Mouse (Mus musculus): Measurements from ENCODE around the gene Dagla.

Dagla gene

DNA sequence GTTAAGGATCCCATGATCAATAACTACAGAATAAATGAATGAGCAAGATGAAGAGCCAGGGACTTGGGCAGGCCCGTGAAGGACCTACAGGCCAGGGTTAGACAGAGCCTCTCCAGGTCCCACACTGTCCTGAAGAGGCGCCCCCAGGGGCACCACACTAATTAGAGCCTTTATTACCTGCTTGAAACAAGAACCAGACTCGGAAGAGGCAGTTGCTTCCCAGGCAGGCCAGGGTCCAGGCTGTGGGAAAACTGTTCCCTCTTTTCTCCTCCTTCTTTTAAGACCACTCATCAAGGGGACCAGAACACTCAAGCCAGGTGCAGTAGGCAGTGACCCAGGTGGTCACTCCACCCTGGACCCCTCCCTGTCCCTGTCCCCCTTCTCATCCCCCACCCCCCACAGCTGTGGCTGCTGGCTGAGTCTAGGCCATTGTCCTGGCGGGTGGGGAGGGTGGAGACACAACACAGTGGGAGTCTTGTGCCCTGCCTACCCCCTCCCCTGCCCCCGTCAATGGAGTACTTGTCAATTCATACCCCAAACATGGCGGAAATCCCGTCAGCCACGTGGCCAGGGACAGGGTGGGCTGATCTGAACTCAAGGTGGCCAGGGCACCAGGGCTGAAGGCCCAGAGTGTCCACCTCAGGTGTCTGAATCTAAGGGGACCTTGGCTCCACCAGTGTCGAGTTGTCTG is 72.2 kb downstream of the Dagla start:
- no peak for DNase-seq

DNA sequence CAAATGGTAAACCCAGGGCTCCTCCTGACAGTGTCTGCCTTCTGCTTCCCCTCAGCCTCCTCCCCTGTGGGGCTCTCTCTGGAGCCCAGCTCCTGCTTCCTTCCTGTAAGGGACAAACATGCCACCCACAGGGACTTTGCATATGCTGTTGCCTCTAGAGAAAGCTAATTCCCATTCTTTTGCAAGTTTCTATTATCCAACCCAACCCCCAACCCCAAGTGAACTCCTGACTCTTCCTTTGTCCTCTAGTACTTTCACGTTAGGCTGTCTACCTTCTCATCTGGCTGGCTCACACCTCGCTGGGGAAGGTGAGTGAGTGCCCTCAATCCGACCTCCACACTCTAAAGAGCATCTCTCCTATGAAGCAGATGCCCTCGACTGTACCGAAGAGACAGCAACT is 72.8 kb downstream of the Dagla start:
- no peak for DNase-seq

DNA sequence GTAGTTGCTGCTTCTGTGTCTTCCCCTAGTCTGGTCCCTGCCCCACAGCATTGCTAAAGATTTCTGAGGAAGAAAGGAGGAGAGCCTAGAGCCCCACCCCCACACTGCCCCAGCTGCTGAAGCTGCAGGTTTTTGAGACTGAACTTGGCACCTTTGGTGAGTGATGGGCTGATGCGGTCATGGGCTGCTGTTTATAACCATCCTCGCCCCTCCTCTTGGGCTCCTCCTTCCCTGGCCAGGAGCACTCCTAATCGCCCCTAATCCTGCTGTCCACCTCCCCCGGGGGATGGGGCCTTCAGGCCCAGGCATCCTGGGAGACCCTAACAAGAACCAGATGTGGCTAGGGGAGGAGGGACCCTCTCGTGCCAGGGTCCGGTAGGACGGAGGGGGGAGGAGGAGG is 73.7 kb downstream of the Dagla start:
- DNase-seq: peak; percentile 50

DNA sequence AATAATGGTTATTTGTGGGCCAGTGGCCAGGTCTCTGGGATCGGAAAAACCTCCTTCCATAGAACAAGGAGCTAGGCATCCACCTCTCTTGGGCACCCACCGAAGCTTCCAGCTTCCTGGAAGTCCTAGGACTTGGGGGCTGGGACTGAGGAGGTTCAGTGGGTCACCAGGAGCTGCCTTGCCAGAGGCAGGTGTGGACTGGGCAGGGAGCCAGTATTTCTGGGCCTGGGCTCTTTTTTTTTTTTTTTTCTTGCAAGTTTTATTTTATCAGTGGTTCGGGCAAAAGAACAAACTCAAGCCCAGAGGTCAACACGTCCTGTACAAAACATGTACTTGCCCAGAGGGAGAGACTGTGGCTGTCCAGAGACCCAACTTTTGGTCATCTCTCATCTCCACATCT is 78.9 kb downstream of the Dagla start:
- DNase-seq: peak; percentile 40

DNA sequence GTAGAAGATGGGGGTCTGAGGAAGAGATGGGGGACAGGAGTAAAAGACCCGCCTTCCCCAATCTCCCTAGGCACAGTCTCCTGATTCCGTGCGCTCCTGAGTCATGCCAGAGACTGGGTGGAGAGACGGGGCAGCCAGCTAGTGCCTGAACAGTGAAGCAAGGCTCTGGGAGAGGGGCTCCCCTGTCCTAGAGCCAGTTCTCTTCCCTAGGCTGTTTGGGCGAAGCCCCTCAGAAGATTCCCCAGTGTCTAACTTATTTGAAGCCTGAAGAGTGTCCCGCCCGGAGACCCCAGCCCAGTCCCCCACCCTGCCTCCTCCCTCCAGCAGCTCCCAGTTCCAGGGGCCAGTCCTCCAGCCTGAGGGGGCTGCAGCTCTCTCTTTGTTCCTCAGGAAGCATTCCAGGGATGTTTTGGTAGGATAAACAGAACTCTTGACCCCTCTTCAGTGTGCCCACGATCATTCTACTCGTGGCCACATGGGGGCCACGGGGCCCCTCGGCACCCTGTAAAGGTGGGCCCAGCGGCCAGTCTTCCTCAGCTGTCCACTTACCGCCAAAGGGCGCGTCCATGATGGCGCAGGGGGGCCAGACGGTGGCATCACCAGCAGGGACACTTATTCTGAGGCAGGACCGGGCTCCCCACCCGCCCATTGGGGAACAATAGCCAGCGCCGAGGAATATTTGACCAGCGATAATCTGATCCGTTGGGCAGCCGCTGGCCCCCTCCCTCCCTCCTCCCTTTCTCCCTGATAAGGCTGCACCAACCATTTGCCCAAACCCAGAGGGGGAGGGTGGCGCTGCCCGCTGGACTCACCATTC is 79.8 kb downstream of the Dagla start:
- DNase-seq: no peak

DNA sequence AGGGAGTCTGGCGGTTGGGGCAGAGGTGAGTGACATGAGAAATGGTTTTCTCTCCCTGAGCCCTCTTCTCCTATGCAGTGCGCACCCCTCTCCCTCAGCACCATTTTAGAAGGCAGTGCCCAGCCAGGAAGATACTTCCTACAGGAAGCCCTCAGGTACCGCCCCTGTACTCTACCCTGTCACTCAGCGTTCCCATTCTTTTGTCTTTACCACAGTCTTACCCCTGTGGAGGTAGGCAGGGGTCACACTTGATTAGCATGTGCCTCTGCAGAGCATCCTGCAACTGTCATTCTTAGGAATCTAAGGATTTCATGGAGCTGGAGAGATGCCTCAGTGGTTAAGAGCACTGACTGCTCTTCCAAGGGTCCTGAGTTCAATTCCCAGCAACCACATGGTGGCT is 81.1 kb downstream of the Dagla start:
- DNase-seq: no peak

DNA sequence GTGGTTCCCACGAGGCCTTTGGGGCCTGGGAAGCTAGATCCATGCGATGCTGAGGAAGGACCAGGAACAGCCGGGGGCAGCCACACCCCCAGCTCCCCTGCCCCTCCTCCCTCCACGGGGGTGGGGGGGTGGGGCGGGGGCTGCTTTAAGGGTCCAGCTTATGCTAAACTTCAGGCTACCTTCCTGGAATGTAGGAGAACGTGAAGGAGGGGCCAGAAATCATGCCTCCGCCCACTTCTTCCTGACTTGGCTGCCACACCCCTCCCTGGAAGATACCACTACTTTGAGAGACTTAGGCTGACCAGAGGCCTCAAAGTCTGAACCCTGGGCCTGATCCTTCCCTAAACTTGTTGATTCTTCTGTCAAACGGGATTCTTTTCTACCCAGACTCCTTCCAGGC is 82.0 kb downstream of the Dagla start:
- DNase-seq: no peak

DNA sequence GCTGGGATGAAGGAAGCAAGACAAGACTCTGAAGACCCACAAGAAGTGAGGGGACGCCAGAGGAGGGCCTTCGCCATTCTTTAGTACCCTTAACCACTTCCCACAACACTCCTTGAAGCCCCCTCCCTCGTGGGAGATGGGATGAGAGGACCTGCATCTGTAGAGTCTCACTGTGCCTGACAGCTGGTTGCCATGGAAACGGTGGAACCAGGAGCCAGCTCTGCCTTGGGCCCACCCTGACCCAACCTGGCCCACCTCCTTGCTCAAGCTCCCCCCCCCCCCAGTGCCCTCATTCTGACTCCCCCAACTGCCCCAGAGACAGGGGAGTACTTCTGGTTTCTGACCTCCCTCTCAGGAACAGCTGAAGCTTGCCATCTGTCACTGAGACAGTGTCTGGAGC is 83.1 kb downstream of the Dagla start:
- DNase-seq: no peak

DNA sequence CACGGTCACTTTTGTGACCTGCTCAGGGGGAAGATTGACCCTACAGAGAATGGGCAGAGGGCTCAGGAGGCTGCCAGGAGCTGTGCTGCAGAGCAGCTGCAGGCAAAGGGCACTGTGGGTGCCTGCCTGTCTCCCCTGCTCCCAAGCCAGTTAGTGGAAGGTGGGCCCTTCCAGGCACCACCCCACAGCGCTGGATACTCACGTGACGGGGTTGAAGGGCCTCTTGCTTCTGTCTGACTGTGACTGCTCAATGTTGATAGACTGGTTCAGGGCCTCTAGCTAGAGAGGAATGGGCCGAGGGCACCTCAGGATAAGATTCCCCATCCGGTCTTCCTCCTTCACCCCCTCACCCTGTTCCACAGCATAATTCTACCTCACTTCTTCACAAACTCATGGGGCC is 85.1 kb downstream of the Dagla start:
- DNase-seq: no peak

DNA sequence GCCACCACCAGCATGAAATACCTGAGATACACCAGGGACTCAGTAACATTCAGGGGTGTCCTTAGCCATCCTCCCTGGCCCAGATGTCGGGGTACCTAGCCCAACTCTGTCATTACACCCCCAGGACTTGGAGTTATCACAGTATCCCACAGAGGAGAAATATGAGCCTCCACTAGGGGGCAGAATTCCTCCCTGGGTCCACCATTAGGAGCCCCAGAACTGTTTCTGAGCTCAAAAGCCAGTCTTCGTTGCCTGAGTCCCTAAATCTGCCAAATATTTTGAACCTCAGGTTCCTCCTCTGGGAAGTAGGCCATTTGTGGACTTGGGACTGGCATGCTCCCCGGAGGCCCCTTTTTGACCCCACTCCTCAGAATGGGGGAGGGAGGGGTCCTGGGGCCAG is 85.6 kb downstream of the Dagla start:
- peak; percentile 59 for DNase-seq

DNA sequence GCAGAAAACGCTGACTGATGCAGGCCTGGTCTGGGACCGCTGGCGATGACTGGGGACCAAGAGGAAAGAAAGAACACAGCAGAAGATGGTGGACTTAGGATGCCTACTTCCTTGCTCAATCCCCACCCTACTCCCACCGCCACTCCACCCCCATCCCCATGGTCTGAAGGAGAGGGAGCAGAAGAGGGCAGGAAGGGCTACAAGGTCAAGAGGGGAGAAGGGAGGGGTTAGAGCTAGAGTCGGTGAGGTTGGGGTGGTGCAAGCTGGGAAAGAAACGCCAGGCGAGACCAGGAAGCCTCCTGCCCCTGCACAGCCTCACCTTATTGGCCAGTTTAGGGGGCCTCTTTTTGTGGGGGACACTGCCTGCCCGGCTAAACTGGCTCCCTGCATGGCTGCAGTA is 88.6 kb downstream of the Dagla start:
- no peak for DNase-seq

DNA sequence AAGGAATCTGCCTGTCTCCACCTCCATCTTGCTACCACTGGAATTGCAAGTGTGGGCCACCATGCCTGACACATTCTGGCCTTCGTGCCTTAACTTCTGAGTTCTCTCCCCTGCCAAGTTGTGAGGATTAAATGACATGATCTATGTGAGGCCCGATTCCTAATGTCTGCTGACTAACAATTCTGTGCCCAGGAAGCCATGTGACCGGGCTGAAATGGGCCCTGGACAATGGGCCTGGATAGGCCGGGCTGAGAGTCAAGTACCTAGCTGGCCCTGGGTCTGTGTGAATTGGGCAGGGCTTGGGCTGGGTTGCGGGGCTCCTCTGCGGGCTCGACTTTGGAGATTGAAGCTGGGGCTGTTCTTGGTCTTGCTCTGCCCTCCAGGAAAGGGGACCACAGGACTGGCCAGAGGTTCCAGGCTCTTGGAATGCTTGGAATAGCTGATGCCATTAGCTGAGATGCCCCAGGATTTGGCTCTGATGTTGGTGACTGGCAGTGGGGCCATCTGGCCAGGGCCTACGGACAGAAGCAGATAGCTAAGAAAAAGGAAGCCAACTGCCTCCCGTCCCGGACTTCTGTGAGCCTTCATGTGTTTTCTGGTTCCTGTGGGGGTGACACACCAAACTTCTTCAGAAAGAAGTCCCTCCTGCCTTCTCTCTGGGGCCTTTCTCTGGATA is 90.7 kb downstream of the Dagla start:
- no peak for DNase-seq

DNA sequence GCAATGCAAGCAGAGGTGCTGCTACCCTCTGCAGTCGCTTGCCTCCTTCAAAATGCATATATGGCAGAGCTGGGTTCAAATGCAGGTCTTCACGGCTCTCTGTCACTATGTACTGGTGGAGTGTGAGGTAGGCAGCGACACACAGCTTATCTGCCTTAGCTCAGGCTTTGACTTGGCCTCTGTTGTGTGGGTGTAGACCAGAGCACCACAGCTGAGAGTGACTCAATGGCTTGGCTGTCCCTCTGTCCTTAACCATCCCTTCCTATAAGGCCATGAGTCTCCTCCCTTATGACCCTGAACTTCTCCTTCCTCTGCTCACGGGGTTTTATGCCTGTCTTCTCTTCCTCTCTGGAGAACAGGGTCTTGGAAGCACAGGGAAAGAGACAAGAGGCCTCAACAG is 93.8 kb downstream of the Dagla start:
- DNase-seq: no peak

DNA sequence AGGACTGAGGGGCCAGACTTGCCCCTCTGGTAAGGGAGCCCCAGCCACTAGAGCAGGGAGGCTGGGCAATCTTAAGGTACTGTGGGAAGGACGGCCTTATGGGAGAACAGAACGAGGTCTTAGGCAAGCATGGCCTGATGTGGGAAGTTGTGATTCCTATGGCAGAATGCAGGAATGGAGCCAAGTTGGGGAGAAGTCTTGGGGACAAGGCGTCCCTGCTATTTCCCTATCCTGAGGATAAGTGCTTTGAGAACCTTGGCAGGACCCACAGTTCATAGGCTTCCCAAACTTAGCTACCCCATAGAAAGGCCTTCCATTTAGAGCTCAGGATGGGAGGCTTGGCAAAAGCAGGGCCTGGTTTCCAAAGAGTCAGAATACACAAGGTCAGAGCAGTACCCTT is 95.8 kb downstream of the Dagla start:
- no peak for DNase-seq

DNA sequence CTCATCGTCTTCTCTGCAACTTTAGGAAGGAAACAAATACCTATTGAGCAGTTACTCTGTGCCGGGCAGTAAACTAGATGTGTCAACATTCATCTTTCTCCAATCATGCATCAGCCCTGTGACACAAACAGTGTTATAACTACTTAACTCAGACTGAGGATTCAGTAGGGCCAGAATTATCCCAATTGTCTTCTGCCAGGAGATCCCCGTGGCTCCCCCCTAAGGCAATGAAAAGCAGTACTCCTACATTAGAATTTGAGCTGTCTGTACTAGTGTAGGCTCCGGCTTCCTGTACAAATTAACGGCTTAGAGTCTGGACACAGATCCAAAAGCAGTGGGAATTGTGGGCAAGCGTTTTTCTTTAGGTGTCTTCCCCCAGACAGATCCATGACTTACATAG is 99.6 kb downstream of the Dagla start:
- no peak for DNase-seq

DNA sequence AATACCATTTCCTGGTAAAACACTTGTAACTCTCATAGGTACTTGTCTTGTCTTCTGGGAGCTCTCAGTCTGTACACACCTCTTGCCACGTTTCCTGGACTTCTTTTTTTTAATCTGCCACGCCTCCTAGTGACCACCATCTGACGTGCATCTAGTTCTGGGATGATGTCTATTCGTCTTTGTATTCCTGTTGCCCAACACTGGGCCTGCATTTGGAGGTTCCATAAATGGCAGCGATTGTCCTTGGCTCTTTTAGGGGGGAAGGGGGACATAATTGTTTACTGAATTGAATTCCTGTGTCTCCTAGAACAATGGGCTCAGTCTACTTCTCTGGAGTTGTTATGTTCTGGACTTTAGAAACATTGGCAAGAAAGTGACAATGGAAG is 100.1 kb downstream of the Dagla start:
- peak; percentile 71 for DNase-seq

DNA sequence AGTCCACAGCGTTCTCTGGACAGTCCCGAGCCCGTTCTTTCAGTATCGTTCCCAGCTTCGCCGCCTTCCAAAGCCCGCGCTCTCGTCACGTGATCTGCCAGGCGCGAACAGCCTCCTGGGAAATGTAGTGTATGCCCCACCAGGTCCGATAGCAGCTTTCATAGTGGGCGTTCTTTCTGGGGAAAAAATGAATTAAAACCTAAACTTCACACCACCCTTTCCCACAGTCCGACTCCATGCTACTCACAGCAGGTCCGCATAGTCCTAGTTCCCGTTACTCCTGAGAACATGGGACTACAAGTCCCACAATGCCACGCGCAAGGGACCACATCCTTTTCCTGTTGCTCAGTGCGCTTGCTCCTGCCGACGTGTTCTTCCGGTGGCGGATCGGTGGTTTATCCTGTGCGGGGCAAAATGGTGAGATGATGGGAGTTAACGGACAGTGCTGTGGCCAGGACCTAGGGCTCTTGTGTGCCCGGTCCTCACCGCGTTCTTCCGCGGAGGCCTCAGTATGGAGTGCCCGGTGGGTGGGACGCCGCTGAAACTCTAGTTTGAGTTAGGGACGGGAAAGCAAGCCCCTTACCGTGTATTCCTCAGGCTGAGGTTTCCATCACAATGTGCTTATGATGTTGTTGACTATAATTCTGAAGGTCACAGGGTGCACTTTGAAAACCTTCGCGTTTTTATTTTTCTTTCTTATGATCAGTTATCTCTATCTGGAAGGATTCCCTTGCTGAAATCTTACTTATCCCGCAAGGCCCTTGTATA is 100.6 kb downstream of the Dagla start, which contains the start of the genes Tmem258 and Fen1:
Tmem258 (plus strand) TSS at position 167 of the 768 bp plus-strand sequence.
Fen1 (minus strand) TSS at position 322 of the 768 bp plus-strand sequence.
- DNase-seq: peak; percentile 95

DNA sequence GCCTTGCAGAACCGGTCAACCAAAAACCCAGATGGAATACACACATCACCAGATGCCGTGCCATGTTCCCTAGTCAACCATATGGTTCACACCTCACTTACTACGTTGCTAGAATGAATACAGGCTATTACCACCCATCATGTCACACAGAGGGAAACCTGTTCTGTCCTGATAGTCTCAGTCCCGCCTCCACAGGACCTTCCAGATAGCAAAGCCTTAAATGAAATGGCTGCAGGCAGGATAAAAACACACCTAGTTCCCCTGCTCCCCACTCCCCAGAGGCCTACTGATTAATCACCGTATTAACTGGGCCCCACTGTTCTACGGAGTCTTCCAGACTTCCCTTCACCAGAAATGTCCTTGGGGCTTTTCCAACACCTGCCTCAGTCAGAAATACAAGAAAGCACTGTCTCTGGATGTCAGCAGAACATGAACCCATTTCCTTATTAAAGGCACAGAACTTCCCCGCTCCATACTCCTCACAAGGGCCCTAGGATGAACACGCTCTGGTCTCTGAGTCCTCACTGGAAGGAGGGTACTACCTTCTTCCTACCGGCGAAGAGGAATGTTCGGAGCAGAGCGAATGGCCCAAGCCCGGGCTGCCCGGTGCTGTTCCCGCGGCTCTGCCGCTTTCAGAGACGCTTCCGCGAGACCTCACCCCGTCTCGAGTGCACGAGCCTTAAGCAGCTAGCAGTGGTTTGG is 101.4 kb downstream of the Dagla start:
- DNase-seq: no peak

DNA sequence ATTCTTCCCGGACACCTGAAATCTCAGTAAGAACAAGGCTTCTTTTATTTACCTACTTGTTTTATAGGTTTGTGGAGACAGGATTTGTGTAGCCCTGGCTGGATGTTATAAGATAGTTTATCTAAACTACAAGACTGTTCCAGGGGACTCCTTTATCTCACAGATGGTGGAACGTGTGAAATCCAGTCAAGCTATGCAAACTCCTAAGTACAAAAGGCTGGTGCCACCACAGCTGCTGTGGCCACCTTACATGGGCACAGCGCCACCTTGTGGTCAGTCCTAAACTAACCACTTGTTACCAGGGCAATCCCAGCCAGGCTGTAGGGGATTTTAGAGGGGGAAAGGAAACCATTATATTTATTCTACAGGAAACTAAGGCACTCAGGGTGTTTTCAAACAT is 106.0 kb downstream of the Dagla start:
- peak; percentile 84 for DNase-seq

DNA sequence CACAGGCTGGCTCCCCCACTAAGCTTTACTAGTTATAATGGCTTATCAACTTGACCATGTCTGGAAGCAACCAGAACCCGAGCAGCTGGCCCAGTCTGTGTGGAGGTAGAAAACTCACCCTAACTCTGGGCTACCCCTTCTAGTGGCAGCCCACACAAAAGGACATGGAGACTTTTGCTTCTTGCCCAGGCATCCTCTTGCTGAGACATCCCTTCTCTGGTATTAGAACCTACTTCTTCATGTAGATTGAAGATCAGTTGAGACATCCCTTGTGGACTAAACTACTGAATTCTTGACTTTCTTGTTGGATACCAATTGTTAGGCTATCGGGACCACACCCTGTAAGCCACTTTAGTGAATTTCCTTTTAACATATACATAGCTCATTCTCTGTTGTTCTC is 106.4 kb downstream of the Dagla start:
- DNase-seq: no peak

DNA sequence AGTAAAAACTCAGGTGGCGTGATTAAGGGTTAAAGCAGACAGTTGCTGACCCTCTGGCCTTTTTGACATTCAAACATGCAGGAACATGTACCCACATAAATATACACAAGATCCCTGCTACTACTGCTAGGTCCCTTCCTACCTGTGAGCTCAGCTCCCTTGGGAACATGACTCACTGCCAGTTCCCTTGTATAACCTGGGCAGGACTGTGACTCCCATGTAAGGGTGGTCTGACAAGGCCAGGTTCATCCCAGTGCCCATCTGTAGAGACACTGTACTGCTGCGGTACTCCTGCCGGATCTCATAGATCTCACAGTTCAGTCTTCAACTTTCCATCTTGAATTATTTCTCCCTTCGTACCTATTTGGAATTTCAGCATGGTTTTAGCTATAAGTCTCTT is 107.5 kb downstream of the Dagla start:
- DNase-seq: no peak

Data from kidney, adult 9 months (tissue).